ENCODE assay signal across 29 mouse cellular contexts in genomic region chr13:13414206-13414605, GRCm38 (mm10). TPM values are rescaled to one million over a fixed set of nuclear protein-coding genes. Genes with fewer than 3 reads are reported as not detected.
DNase-seq lines count a peak whose midpoint lies in the region; ATAC-seq lines count a peak whose summit lies in the region.
"Had no signal": no experiment of that assay in that cellular context is flagged by ENCODE, and none has a peak within 500 bp of the region (broad histone marks: within the 10 kb centered on the region; RNA-seq: fewer than 3 reads in every experiment).

No protein-coding gene starts in this region.

- H3K4me2 ChIP-seq in liver, embryonic 11.5 days = no peak overlapping the region
- no peak overlapping the region for H3K4me2 ChIP-seq in hindbrain, embryonic 12.5 days (replicated peaks)
- no peak overlapping the region for H3K4me2 ChIP-seq in hindbrain, embryonic 11.5 days (replicated peaks; ENCODE audit: low read depth, low read length)
- H3K4me2 ChIP-seq: embryonic facial prominence, embryonic 12.5 days; forebrain, embryonic 15.5 days; heart, embryonic 12.5 days; midbrain, embryonic 12.5 days; neural tube, embryonic 12.5 days had no signal

- no peak overlapping the region for H3K9ac ChIP-seq in liver, embryonic 11.5 days (ENCODE audit: low read depth, low read length)
- H3K9ac ChIP-seq in hindbrain, embryonic 12.5 days = no peak overlapping the region
- H3K9ac ChIP-seq in hindbrain, embryonic 11.5 days (ENCODE audit: low read depth, low read length) = no peak overlapping the region
- H3K9ac ChIP-seq: embryonic facial prominence, embryonic 12.5 days; forebrain, embryonic 15.5 days; heart, embryonic 12.5 days; midbrain, embryonic 12.5 days; neural tube, embryonic 12.5 days had no signal

- no peaks in the 10 kb centered on the region for H3K27me3 ChIP-seq in liver, embryonic 11.5 days (replicated peaks; ENCODE audit: control insufficient read depth, insufficient read depth, low read length)
- no peaks in the 10 kb centered on the region for H3K27me3 ChIP-seq in hindbrain, embryonic 12.5 days
- H3K27me3 ChIP-seq in hindbrain, embryonic 11.5 days (ENCODE audit: control insufficient read depth, insufficient read depth, low read length) = no peaks in the 10 kb centered on the region
- H3K27me3 ChIP-seq: embryonic facial prominence, embryonic 12.5 days; forebrain, embryonic 15.5 days; heart, embryonic 12.5 days; megakaryocyte, embryonic 14.5 days; midbrain, embryonic 12.5 days; neural tube, embryonic 12.5 days had no signal

- 58% methylated on average over 3 of the region's 3 CpGs for WGBS in liver, embryonic 11.5 days
- 76% methylated on average over 3 of the region's 3 CpGs for WGBS in hindbrain, embryonic 12.5 days
- WGBS in hindbrain, embryonic 11.5 days = 83% methylated on average over 3 of the region's 3 CpGs

- no peak overlapping the region for H3K4me3 ChIP-seq in liver, embryonic 11.5 days (ENCODE audit: low read depth, low read length)
- no peak overlapping the region for H3K4me3 ChIP-seq in hindbrain, embryonic 12.5 days
- H3K4me3 ChIP-seq in hindbrain, embryonic 11.5 days (ENCODE audit: low read depth, low read length) = no peak overlapping the region
- H3K4me3 ChIP-seq: embryonic facial prominence, embryonic 12.5 days; forebrain, embryonic 15.5 days; heart, embryonic 12.5 days; megakaryocyte, embryonic 14.5 days; midbrain, embryonic 12.5 days; myocyte; neural tube, embryonic 12.5 days had no signal

- no peak; the same call in 1 of the 2 replicates for ATAC-seq in liver, embryonic 11.5 days (replicated peaks; ENCODE audit: low FRiP score)
- no peak for ATAC-seq in hindbrain, embryonic 12.5 days (ENCODE audit: low FRiP score)
- ATAC-seq in hindbrain, embryonic 11.5 days (ENCODE audit: low FRiP score) = no peak
- ATAC-seq: activated CD4-positive, CD25-positive, alpha-beta regulatory T cell, adult 4 months; hindbrain, embryonic 16.5 days; lung, postnatal 0 days had no signal

- H3K36me3 ChIP-seq in liver, embryonic 11.5 days (ENCODE audit: control insufficient read depth, insufficient read depth, low read length) = no peaks in the 10 kb centered on the region
- H3K36me3 ChIP-seq in hindbrain, embryonic 12.5 days = no peaks in the 10 kb centered on the region
- no peaks in the 10 kb centered on the region for H3K36me3 ChIP-seq in hindbrain, embryonic 11.5 days (ENCODE audit: control insufficient read depth, insufficient read depth, low read length)
- H3K36me3 ChIP-seq: embryonic facial prominence, embryonic 12.5 days; forebrain, embryonic 15.5 days; heart, embryonic 12.5 days; midbrain, embryonic 12.5 days; neural tube, embryonic 12.5 days had no signal

- DNase-seq in liver = peak; percentile 12
- DNase-seq in liver, embryonic 11.5 days (ENCODE audit: low spot score) = no peak
- peak; percentile 54 for DNase-seq in kidney, postnatal 10 days
- peak; percentile 17 to 33 for DNase-seq in kidney, postnatal 4 days
- DNase-seq in yolk sac, embryonic 10.5 days (ENCODE audit: low spot score) = peak; percentile 72
- no peak for DNase-seq in hindbrain, embryonic 11.5 days (ENCODE audit: low spot score)
- DNase-seq: adrenal gland, postnatal 14 days; B cell, adult 2 months; cerebellum, adult 11 months; cerebellum, adult 9-10 months; cerebellum, postnatal 36 days; embryo, embryonic 11 days; gastrocnemius, postnatal 25 days; heart, adult 18-20 months; layer of hippocampus, postnatal 36 days; lung, postnatal 4 days; thymus, adult 2 months; thymus, postnatal 36 days had no signal

- H3K27ac ChIP-seq in liver, embryonic 11.5 days (ENCODE audit: low read depth, low read length) = no peak overlapping the region
- H3K27ac ChIP-seq in hindbrain, embryonic 12.5 days = no peak overlapping the region
- no peak overlapping the region for H3K27ac ChIP-seq in hindbrain, embryonic 11.5 days (ENCODE audit: low read depth, low read length)
- H3K27ac ChIP-seq: embryonic facial prominence, embryonic 12.5 days; forebrain, embryonic 15.5 days; midbrain, embryonic 12.5 days; neural tube, embryonic 12.5 days had no signal

- H3K9me3 ChIP-seq in liver, embryonic 11.5 days (ENCODE audit: control insufficient read depth, low read length) = no peaks in the 10 kb centered on the region
- H3K9me3 ChIP-seq in hindbrain, embryonic 12.5 days (replicated peaks) = no peaks in the 10 kb centered on the region
- H3K9me3 ChIP-seq in hindbrain, embryonic 11.5 days (ENCODE audit: control insufficient read depth, low read length) = no peaks in the 10 kb centered on the region
- H3K9me3 ChIP-seq: embryonic facial prominence, embryonic 12.5 days; forebrain, embryonic 15.5 days; heart, embryonic 12.5 days; megakaryocyte, embryonic 14.5 days; midbrain, embryonic 12.5 days; neural tube, embryonic 12.5 days had no signal

- no peaks in the 10 kb centered on the region for H3K4me1 ChIP-seq in liver, embryonic 11.5 days (replicated peaks; ENCODE audit: control insufficient read depth, insufficient read depth, low read length)
- H3K4me1 ChIP-seq in hindbrain, embryonic 12.5 days = no peaks in the 10 kb centered on the region
- no peaks in the 10 kb centered on the region for H3K4me1 ChIP-seq in hindbrain, embryonic 11.5 days (replicated peaks; ENCODE audit: control insufficient read depth, insufficient read depth, low read length)
- H3K4me1 ChIP-seq: embryonic facial prominence, embryonic 12.5 days; forebrain, embryonic 15.5 days; heart, embryonic 12.5 days; megakaryocyte, embryonic 14.5 days; midbrain, embryonic 12.5 days; neural tube, embryonic 12.5 days had no signal

RNA-seq across cellular contexts. Expression of gene Gpr137b, which starts 20.4 kb away (rescaled TPM):
- polyA plus RNA-seq in liver, embryonic 11.5 days (2014; fragmentation: Nextera tagmentation; extraction: Ambion mirVana) = 4.5 and 5.4 TPM in 2 replicates
- 28.1 and 30.1 TPM in 2 replicates for polyA plus RNA-seq in hindbrain, embryonic 12.5 days (2016; fragmentation: Nextera tagmentation; extraction: Ambion mirVana)
- polyA plus RNA-seq in hindbrain, embryonic 11.5 days (2014; fragmentation: Nextera tagmentation; extraction: Ambion mirVana) = 29.9 and 31.2 TPM in 2 replicates

RNA-seq across cellular contexts. Expression of gene Nid1, which starts 23.1 kb away (rescaled TPM):
- 32.6 and 38.0 TPM in 2 replicates for polyA plus RNA-seq in liver, embryonic 11.5 days (2014; fragmentation: Nextera tagmentation; extraction: Ambion mirVana)
- polyA plus RNA-seq in hindbrain, embryonic 12.5 days (2016; fragmentation: Nextera tagmentation; extraction: Ambion mirVana) = 51.8 and 58.7 TPM in 2 replicates
- polyA plus RNA-seq in hindbrain, embryonic 11.5 days (2014; fragmentation: Nextera tagmentation; extraction: Ambion mirVana) = 44.2 and 44.8 TPM in 2 replicates
- polyA plus RNA-seq: activated CD4-positive, CD25-positive, alpha-beta regulatory T cell, adult 4 months had no signal

Comparison
In these comparisons a context has a peak if more than half of its experiments do, and no peak if none do; other contexts are left out.
1. DNase-seq: peak in liver (single experiment), kidney, postnatal 10 days (single experiment), kidney, postnatal 4 days (2 of 2) and yolk sac, embryonic 10.5 days (single experiment); none in liver, embryonic 11.5 days (single experiment) and hindbrain, embryonic 11.5 days (single experiment).